Mouse (Mus musculus): ENCODE results near the gene Hsd17b11. TPM values are rescaled to one million over a fixed set of nuclear protein-coding genes. Genes with fewer than 3 reads are reported as not detected.
A peak's percentile ranks its signal among the peaks of the same experiment; 100 is the strongest.

Gene Hsd17b11
- polyA plus RNA-seq, 1 experiment from 2014 or later: 2.5 TPM

DNA sequence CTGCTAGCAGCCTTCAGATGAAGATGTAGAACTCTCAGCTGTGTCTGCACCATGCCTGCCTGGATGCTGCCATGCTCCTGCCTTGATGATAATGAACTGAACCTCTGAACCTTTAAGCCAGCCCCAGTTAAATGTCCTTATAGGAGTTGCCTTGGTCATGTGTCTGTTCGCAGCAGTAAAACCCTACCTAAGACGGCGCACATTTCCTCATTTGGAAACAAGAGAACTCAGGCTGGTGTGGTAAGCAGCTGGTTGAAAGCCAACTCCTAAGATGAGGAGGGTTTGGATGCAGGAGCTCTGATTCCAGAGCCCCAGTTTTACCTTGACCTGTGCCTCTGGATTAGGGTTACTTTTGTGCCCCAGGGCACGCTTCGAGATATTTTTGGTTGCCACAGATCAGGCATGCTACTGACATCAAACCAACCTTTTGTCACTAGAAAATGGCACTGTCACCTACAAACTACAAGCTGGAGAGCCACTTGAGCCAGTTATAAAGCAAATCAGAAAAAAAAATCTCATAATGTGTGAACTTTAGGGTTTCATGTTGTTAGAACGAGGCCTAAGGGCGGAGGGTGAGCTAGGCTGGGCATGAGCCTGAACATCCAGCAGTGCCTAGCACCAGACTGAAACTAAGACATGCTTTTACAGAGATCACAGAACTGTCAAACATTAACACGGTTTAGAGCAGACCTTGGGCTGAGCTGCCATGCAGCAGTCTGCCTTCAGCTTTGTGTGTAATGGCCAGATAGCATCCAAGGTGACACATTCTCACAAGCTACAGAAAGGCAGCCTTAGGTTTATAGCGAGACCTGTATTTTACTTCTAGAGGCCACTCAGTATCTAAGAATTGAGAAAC, 40.8 kb downstream of the Hsd17b11 start:
- WGBS: 83% methylated on average over 9 of the region's 9 CpGs

DNA sequence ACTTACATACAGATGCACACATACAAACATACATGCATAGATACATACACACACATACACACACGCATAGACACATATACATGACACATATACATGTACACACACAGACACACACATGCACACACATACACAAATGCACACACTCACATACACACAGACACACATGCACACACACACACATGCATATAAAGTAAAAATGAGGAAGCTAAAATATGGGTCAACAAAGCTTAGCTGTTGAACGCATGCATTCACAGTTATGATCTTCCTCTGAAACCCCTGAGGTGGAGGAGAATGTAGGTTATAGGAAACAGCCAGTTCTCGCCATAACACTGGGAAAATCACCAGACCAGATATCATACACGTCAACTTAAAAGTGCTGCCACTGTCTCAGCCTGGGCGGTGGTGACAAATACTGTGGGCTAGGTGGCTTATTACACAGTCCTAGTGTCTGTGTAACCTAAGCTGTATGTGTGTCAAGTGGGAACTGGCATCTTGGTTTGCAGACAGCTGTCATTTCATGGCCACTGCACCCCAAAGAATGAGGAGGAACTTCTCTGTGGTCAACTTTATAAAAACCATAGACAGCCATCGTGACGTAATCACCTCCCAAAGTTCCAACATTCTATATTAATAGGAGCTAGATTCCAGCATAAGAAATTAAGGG, 43.7 kb downstream of the Hsd17b11 start:
- no peak for DNase-seq (ENCODE audit: low spot score)
- Histone ChIP-seq H3K9me3 (ENCODE audit: control insufficient read depth, low read length) (no peaks in the 10 kb centered on the region), H3K4me3 (ENCODE audit: low read depth, low read length) (no peak overlapping the region), H3K4me2 (no peak overlapping the region), H3K9ac (ENCODE audit: low read depth, low read length) (no peak overlapping the region), H3K36me3 (ENCODE audit: control insufficient read depth, insufficient read depth, low read length) (no peaks in the 10 kb centered on the region), H3K27ac (ENCODE audit: low read depth, low read length) (no peak overlapping the region), H3K4me1 (replicated peaks; ENCODE audit: control insufficient read depth, insufficient read depth, low read length) (no peaks in the 10 kb centered on the region), H3K27me3 (replicated peaks; ENCODE audit: control insufficient read depth, insufficient read depth, low read length) (no peaks in the 10 kb centered on the region)
- ATAC-seq (replicated peaks; ENCODE audit: low FRiP score): no peak
- WGBS: 77% methylated on average over 7 of the region's 7 CpGs

More for the DNA sequence above, 40.8 kb downstream of the Hsd17b11 start:
- no peak overlapping the region for H3K4me3 ChIP-seq (ENCODE audit: low read depth, low read length)
- DNase-seq (ENCODE audit: low spot score) (no peak), ATAC-seq (replicated peaks; ENCODE audit: low FRiP score) (no peak)
- H3K4me1 ChIP-seq (replicated peaks; ENCODE audit: control insufficient read depth, insufficient read depth, low read length): no peaks in the 10 kb centered on the region
- H3K36me3 ChIP-seq (ENCODE audit: control insufficient read depth, insufficient read depth, low read length): no peaks in the 10 kb centered on the region
- H3K27me3 ChIP-seq (replicated peaks; ENCODE audit: control insufficient read depth, insufficient read depth, low read length): no peaks in the 10 kb centered on the region
- no peak overlapping the region for H3K4me2 ChIP-seq
- H3K27ac ChIP-seq (ENCODE audit: low read depth, low read length): no peak overlapping the region
- no peak overlapping the region for H3K9ac ChIP-seq (ENCODE audit: low read depth, low read length)
- H3K9me3 ChIP-seq (ENCODE audit: control insufficient read depth, low read length): no peaks in the 10 kb centered on the region

DNA sequence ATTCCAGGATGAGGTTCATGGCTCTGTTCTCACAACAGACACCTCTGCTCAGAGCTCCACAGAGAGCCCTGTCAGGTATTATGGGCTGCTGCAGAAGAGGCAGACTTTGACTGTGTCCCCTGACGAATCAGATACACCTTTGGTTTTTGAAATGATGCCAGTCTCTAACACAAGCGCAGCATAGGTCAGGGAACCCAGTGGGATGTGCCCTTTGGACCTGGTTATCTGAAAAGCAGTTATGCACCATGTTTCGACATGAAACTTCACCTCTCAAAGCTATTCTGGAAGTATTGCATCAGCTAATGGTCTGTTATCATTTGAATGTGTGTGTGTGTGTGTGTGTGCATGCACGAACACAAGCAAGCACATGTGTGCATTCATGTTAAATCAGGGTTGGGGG, 44.4 kb downstream of the Hsd17b11 start, which contains the start of gene Hsd17b13:
Hsd17b13 (minus strand) TSS at position 114 of the 400 bp plus-strand sequence.
- H3K27ac ChIP-seq (ENCODE audit: low read depth, low read length): no peak within 1 kb of the TSS
- H3K27me3 ChIP-seq (replicated peaks; ENCODE audit: control insufficient read depth, insufficient read depth, low read length): no peaks in the 10 kb centered on the region; the same call in 1 of the 2 replicates
- no peaks in the 10 kb centered on the region for H3K9me3 ChIP-seq (ENCODE audit: control insufficient read depth, low read length)
- WGBS: 70% methylated on average over 4 of the region's 4 CpGs
- no peak within 1 kb of the TSS for H3K9ac ChIP-seq (ENCODE audit: low read depth, low read length)
- no peaks in the 10 kb centered on the region for H3K36me3 ChIP-seq (ENCODE audit: control insufficient read depth, insufficient read depth, low read length)
- no peak within 1 kb of the TSS for H3K4me2 ChIP-seq
- no peaks in the 10 kb centered on the region for H3K4me1 ChIP-seq (replicated peaks; ENCODE audit: control insufficient read depth, insufficient read depth, low read length)
- no peak for DNase-seq (ENCODE audit: low spot score)
- no peak within 1 kb of the TSS for H3K4me3 ChIP-seq (ENCODE audit: low read depth, low read length)
- no peak for ATAC-seq (replicated peaks; ENCODE audit: low FRiP score)

DNA sequence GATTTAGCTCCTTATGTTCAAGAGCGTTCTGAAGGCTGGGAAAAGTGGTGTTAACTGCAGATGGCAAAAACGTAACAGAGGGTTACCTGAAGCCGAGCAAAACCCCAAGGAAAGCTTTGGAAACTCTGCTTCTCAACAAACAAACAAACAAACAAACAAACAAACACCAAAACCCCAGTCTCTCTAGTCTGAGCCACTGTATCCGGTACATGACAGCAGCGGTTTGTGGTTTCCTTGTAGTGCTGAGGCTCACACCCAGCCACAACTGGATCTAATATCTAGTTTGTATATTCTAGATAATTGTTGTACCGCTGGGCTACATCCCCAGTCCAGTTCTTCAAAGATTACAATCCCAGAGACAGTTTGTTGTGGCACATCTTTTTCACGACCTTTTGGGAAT, 46.0 kb downstream of the Hsd17b11 start:
- 59% methylated on average over 7 of the region's 7 CpGs for WGBS

DNA sequence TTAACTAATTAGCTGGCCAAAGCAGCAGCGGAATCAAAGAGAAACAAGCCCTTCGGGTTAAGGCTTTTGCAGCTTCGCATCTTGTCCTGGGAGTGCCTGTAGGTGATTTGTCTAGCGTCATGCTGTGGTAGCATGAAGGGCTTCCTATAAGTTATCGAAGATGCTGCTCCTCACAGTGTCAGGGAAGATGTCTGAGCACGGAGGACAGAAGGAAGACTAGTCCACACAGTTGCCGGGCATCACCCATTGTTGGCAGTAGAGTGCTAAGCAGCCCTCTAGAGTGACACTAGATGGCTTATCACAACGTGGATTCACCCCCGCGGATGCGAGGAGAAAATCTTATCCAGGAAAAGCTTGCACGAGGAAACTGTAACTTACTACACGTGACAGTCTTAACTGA, 48.9 kb downstream of the Hsd17b11 start:
- H3K4me1 ChIP-seq (replicated peaks; ENCODE audit: control insufficient read depth, insufficient read depth, low read length): no peaks in the 10 kb centered on the region
- H3K4me3 ChIP-seq (ENCODE audit: low read depth, low read length): no peak overlapping the region
- no peak overlapping the region for H3K9ac ChIP-seq (ENCODE audit: low read depth, low read length)
- H3K27ac ChIP-seq (ENCODE audit: low read depth, low read length): no peak overlapping the region
- H3K27me3 ChIP-seq (replicated peaks; ENCODE audit: control insufficient read depth, insufficient read depth, low read length): no peaks in the 10 kb centered on the region; the same call in 1 of the 2 replicates
- H3K36me3 ChIP-seq (ENCODE audit: control insufficient read depth, insufficient read depth, low read length): no peaks in the 10 kb centered on the region
- DNase-seq (ENCODE audit: low spot score) (peak; percentile 24), ATAC-seq (replicated peaks; ENCODE audit: low FRiP score) (no peak)
- 62% methylated on average over 13 of the region's 13 CpGs for WGBS
- H3K9me3 ChIP-seq (ENCODE audit: control insufficient read depth, low read length): no peaks in the 10 kb centered on the region
- H3K4me2 ChIP-seq: peak overlapping the region; percentile 36; the same call in 1 of the 2 replicates

More for the DNA sequence above, 46.0 kb downstream of the Hsd17b11 start:
- H3K36me3 ChIP-seq (ENCODE audit: control insufficient read depth, insufficient read depth, low read length): no peaks in the 10 kb centered on the region
- no peaks in the 10 kb centered on the region for H3K4me1 ChIP-seq (replicated peaks; ENCODE audit: control insufficient read depth, insufficient read depth, low read length)
- DNase-seq (ENCODE audit: low spot score): peak; percentile 17
- no peak overlapping the region for H3K27ac ChIP-seq (ENCODE audit: low read depth, low read length)
- no peak overlapping the region for H3K4me3 ChIP-seq (ENCODE audit: low read depth, low read length)
- no peak overlapping the region for H3K4me2 ChIP-seq
- H3K9me3 ChIP-seq (ENCODE audit: control insufficient read depth, low read length): no peaks in the 10 kb centered on the region
- H3K27me3 ChIP-seq (replicated peaks; ENCODE audit: control insufficient read depth, insufficient read depth, low read length): no peaks in the 10 kb centered on the region; the same call in 1 of the 2 replicates
- H3K9ac ChIP-seq (ENCODE audit: low read depth, low read length): no peak overlapping the region
- ATAC-seq (replicated peaks; ENCODE audit: low FRiP score): no peak

DNA sequence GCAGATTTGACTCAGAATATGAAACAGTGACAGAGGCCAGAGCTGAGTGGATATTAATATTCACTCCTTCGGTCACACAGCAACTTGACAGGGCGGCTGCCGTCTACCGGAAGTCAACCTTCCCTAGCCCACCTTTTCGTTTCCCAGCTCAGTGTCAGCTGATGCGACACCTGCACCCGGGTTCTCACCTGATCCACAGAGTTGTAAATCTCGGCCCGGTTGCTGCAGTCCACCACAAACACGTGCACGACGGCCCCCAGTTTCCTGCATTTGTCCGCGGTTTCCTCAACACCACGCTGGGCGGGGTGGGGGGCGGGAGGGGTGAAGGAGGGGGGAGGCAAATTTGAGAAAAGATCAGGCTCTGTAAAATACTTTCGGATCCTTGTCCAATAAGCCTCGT, 49.3 kb downstream of the Hsd17b11 start:
- no peak overlapping the region for H3K9ac ChIP-seq (ENCODE audit: low read depth, low read length)
- no peak overlapping the region for H3K27ac ChIP-seq (ENCODE audit: low read depth, low read length)
- 34% methylated on average over 19 of the region's 19 CpGs for WGBS
- no peaks in the 10 kb centered on the region for H3K4me1 ChIP-seq (replicated peaks; ENCODE audit: control insufficient read depth, insufficient read depth, low read length)
- peak overlapping the region; percentile 36 for H3K4me2 ChIP-seq
- H3K27me3 ChIP-seq (replicated peaks; ENCODE audit: control insufficient read depth, insufficient read depth, low read length): no peaks in the 10 kb centered on the region; the same call in 1 of the 2 replicates
- no peak overlapping the region for H3K4me3 ChIP-seq (ENCODE audit: low read depth, low read length)
- DNase-seq (ENCODE audit: low spot score) (peak; percentile 27), ATAC-seq (replicated peaks; ENCODE audit: low FRiP score) (no peak)
- H3K9me3 ChIP-seq (ENCODE audit: control insufficient read depth, low read length): no peaks in the 10 kb centered on the region
- H3K36me3 ChIP-seq (ENCODE audit: control insufficient read depth, insufficient read depth, low read length): no peaks in the 10 kb centered on the region

DNA sequence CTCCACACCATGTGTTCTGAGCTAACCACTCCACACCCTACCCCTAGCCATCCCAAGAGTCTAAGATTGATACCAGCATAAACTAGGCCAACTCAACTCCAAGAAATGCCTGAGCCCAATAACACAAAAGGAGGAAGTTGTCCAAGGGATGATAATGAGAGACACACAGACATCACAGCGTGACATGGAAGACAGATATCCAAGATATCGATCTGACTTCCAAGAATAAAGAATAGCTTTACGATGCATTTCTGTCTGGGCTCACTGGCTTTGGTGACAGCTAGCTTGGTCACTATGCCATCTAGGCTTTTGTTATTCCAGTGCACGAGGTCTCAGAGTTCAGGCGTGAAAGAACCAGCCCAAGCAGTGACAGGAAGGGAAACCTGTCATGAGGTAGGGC, 50.7 kb downstream of the Hsd17b11 start:
- Histone ChIP-seq H3K4me1 (replicated peaks; ENCODE audit: control insufficient read depth, insufficient read depth, low read length) (no peaks in the 10 kb centered on the region), H3K36me3 (ENCODE audit: control insufficient read depth, insufficient read depth, low read length) (no peaks in the 10 kb centered on the region), H3K9ac (ENCODE audit: low read depth, low read length) (no peak overlapping the region), H3K9me3 (ENCODE audit: control insufficient read depth, low read length) (no peaks in the 10 kb centered on the region), H3K27ac (ENCODE audit: low read depth, low read length) (no peak overlapping the region), H3K27me3 (replicated peaks; ENCODE audit: control insufficient read depth, insufficient read depth, low read length) (no peaks in the 10 kb centered on the region; the same call in 1 of the 2 replicates), H3K4me2 (no peak overlapping the region), H3K4me3 (ENCODE audit: low read depth, low read length) (no peak overlapping the region)
- peak; percentile 25 for DNase-seq (ENCODE audit: low spot score)
- WGBS: 58% methylated on average over 5 of the region's 5 CpGs
- ATAC-seq (replicated peaks; ENCODE audit: low FRiP score): no peak

DNA sequence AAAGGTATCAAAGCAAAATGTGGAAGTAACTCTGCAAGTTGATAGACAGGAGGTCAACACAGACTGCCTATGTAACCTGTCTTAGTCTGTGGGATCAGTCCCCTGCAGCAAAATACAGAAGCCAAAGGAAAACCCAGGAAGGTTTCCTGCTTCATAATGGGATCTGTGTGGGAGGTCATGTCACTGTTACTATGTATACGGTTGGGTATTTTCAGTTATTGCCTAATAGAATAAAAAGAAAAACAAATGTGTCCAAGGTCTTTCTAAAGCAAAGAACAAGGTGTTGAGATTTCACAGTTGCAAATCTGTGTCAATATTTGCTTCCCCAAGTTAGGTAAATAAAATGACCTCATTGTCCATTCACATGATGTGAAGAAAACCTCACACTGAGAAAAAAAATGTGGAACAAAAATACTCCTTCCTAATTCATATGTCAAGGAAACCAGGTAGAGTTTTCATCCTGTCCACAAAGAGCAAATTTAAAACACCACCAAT, 58.7 kb downstream of the Hsd17b11 start:
- DNase-seq (ENCODE audit: low spot score): no peak

More for the DNA sequence above, 58.7 kb downstream of the Hsd17b11 start:
- WGBS: 68% methylated on average over 1 of the region's 1 CpGs
- Histone ChIP-seq H3K36me3 (ENCODE audit: control insufficient read depth, insufficient read depth, low read length) (no peaks in the 10 kb centered on the region), H3K27ac (ENCODE audit: low read depth, low read length) (no peak overlapping the region), H3K9me3 (ENCODE audit: control insufficient read depth, low read length) (no peaks in the 10 kb centered on the region), H3K4me2 (no peak overlapping the region), H3K4me1 (replicated peaks; ENCODE audit: control insufficient read depth, insufficient read depth, low read length) (no peaks in the 10 kb centered on the region), H3K4me3 (ENCODE audit: low read depth, low read length) (no peak overlapping the region), H3K9ac (ENCODE audit: low read depth, low read length) (no peak overlapping the region), H3K27me3 (replicated peaks; ENCODE audit: control insufficient read depth, insufficient read depth, low read length) (no peaks in the 10 kb centered on the region)
- no peak for ATAC-seq (replicated peaks; ENCODE audit: low FRiP score)
